Mouse (Mus musculus): ENCODE data around the gene Otoa. TPM values are rescaled to one million over a fixed set of nuclear protein-coding genes. Genes with fewer than 3 reads are reported as not detected.

The Otoa gene
- total RNA-seq, 2 experiments from 2014 or later, result 0.07 to 0.12 TPM

- ATAC-seq (replicated peaks; ENCODE audit: poor library complexity), result no peak
These were observed 366 bp downstream of the Otoa start for GRCm38 (mm10) chr7:121081816-121082215.

DNA sequence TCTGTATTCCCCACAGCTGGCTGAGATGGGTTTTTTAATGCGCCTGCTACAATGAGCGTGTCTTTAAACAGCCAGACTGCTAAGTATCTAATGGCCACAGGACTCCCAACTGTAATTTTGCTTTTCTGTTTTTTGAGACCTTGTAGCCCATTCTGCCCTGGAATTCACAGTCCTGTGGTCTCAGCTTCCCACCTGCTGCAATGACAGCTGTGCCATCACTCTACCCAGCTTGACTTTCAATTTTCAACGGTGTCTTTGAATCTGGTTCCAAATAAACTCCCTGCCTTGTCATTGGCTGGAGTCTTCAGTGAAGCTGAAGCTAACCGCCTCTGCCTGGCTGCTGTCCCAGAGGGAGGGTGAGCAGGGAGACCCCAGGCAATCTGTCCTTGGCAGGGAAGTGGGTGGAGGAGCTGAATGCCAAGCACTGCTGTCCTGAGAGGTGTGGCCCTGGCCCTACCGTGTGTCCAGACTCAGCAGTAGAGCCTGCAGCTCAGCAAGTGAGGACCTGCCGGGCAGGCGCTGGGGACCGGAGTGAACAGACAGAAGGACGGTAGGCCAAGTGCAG lies 1.6 kb downstream of the Otoa start:
- no peak for ATAC-seq (replicated peaks; ENCODE audit: poor library complexity)

DNA sequence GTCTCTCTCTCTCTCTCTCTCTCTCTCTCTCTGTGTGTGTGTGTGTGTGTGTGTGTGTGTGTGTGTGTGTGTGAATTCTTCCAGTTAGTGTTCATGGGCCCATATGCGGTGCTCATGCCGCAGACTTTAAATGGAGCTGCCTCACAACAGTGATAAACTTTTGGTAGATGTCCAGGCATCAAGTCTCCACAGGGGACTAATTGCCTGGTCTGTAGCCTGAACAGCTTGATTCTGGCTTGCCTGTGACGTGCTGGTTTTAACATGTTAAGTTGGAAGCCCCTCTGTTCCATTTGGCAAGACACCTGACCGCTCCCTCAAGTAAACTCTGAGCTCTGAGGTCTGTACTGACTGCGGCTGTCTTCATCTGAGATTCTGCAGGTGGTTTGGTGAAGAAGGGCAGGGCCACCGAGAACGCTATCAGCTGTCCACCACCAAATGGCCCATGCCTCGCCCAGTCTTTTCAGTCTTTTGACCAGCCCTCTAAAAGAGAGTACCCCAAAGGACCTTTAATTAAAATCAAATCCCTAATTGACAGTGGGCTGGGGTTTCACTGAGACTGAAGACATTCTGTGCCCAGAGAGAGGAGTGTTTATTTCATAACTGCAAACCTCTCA lies 3.5 kb downstream of the Otoa start:
- ATAC-seq (replicated peaks; ENCODE audit: poor library complexity), result no peak

DNA sequence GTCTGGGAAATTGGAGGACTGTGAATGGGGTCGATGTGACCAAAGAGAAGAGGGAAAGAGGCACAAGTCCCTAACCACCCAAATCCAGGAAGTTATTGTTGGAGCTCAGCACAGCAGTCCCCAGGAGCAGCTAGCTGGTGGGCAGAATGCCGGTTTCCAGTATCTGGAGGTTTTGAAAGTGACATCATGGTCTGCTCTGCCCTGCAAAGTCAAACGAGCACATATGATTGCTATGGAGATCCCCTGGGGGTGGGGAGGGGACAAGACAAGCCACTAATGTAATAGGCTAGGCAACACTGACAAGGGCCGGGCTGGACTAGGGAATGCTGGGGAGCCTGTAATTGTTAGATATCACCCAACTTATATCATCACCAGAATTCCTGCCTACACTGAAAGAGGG lies 4.0 kb downstream of the Otoa start:
- ATAC-seq (replicated peaks; ENCODE audit: poor library complexity), result no peak

DNA sequence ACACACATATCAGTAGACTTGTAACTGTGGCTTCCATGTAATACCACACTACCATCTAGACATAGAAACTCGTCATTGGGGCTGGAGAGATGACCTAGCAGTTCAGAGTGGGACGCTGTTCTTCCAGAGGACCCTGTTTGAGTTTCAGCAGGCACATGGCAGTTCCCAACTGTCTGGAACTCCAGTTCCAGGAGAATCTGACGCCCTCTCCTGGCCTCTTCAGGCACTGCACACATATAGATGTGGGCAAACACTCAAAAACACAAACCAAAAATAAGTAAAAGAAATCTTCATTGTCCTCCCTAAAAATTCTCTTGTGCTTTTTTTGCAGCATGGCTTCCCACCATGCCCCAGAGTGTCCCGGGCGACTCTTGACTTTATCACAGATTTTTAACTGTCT lies 7.3 kb downstream of the Otoa start:
- ATAC-seq (replicated peaks; ENCODE audit: poor library complexity), result peak; percentile 49; the same call in 1 of the 2 replicates

DNA sequence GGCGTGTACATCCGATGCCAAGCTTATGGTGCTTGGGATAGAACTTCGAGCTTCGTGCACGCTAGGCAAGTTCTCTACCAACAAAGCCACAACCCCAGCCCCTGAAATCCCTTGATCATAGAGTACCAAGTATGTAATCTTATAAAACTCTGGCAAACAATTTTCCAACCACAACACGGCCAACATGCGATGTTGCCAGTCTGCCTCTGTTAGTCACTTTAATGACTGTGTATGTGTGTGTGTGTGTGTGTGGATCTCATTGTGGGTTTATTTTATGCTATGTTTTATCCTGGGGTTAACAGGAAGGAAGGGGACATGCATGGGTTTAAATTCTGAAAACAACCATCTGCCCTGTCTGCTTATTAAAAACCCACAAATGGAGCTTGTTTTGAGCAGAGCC lies 9.3 kb downstream of the Otoa start:
- ATAC-seq (replicated peaks; ENCODE audit: poor library complexity), result no peak

DNA sequence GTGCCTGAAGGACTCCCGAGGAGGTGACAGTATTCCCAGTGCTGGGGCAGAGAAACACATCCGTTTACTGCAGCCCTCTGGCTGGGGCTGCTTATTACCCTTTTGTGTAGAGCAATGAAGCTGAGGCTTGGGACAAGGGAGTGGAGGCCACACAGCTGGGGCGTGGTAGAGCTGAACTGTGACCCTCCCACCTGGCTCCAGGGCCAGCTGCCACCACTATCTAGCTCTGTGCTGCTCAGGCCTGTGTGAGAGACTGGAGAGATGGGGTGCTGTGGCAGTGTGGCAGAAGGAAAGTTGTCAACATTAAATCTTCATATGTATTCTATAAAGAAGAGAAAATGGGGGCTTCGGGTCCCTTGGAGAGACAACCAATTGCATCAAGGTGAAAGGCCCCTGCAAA lies 11.6 kb downstream of the Otoa start:
- no peak for ATAC-seq (replicated peaks; ENCODE audit: poor library complexity)

GRCm38 (mm10) chr7:121098614-121099389 lies 17.4 kb downstream of the Otoa start:
- ATAC-seq (replicated peaks; ENCODE audit: poor library complexity), result peak; percentile 23

GRCm38 (mm10) chr7:121107851-121108250 lies 26.4 kb downstream of the Otoa start:
- no peak for ATAC-seq (replicated peaks; ENCODE audit: poor library complexity)

DNA sequence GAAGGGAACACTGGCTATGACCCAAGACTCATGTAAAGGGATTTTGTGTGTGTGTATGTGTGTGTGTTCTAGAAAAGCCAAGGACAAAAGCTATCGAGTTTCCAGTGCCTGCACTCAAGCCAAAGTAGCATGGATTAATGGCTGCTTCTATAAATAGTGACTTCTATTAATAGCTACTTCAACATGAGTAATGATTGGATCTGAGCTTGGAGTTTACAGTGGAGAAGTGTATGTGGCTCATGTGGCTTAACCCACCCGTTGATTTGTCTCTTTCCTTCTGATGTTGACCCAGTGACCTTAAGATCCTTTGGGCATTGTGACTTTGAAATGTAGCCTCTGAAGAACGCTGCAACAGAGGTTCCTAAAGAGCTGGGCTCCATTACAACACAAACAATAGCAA lies 29.9 kb downstream of the Otoa start:
- ATAC-seq (replicated peaks; ENCODE audit: poor library complexity), result no peak

DNA sequence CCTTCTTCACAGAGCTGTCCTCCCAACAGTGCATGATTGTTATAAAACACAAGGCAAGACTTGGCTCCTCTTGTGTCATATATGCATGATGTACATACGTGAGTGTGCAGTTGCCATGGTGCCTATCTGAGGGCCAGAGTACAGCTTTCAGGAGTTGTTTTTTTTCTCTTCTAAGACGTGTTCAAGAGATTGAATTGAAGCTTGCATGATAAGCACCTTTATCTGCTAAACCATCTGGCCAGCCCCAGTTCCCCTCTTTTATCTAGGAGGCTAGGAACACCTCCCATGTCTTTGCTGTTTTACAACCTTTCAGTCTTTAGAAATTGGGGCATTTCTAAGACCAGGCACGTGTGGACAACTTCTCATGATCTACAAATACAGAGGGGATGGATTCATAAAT lies 30.3 kb downstream of the Otoa start:
- no peak; the same call in 1 of the 2 replicates for ATAC-seq (replicated peaks; ENCODE audit: poor library complexity)

- ATAC-seq (replicated peaks; ENCODE audit: poor library complexity), result peak; percentile 99
These were observed 38.8 kb downstream of the Otoa start for GRCm38 (mm10) chr7:121120143-121120818.

- ATAC-seq (replicated peaks; ENCODE audit: poor library complexity), result peak; percentile 58
These were observed 49.4 kb downstream of the Otoa start for GRCm38 (mm10) chr7:121130837-121131236.

DNA sequence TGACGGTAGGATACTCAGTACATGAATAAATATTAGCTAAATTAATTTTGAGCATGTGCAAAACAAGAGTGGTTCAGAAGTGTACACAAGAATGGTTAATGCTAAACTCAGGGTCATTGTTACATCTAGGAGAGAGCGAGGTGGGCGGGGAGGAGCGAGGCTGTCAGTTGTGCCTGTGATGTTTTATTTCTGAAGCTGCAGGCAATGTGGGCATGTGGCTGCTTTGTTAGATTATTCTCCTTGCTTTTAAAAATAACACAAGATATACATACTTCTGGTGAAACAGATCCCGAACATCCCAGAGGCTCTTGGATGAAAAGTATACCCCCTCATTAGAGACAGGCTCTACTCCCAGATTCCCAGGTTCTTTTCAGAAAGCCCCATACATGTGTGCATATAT lies 59.8 kb downstream of the Otoa start:
- no peak for ATAC-seq (replicated peaks; ENCODE audit: poor library complexity)

DNA sequence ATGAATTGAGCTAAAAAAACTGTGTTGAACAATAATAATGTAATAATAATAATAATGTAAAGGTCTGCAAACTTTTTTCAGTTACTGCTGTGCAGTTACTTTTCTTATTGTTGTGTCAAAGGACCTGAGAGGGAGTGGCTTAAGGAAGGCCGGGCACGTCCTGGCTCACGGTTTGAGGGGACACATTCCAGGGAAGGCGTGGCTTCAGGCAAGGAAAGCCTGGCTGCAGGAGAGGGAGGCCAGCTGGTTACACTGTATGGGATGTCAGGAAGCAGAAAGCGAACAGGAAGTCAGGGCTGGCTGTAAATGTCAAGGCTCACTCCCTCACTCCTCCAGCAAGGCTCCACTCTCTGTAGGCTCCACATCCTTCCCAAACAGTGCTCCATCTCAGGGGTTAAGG lies 69.2 kb downstream of the Otoa start:
- ATAC-seq (replicated peaks; ENCODE audit: poor library complexity), result no peak

GRCm38 (mm10) chr7:121152186-121152585 lies 70.7 kb downstream of the Otoa start:
- no peak for ATAC-seq (replicated peaks; ENCODE audit: poor library complexity)

- ATAC-seq (replicated peaks; ENCODE audit: poor library complexity), result no peak
These were observed 84.2 kb downstream of the Otoa start for GRCm38 (mm10) chr7:121165616-121166015.

- no peak for ATAC-seq (replicated peaks; ENCODE audit: poor library complexity)
These were observed 90.4 kb downstream of the Otoa start for GRCm38 (mm10) chr7:121171888-121172287.

- ATAC-seq (replicated peaks; ENCODE audit: poor library complexity), result no peak
These were observed 105.8 kb downstream of the Otoa start for GRCm38 (mm10) chr7:121187201-121187786.

GRCm38 (mm10) chr7:121188976-121189375 lies 107.5 kb downstream of the Otoa start:
- ATAC-seq (replicated peaks; ENCODE audit: poor library complexity), result no peak

GRCm38 (mm10) chr7:121198933-121199332 lies 117.5 kb downstream of the Otoa start:
- no peak for ATAC-seq (replicated peaks; ENCODE audit: poor library complexity)

Measured in megakaryocyte progenitor cell, adult 5-6 weeks (primary cell).